1 mouse cellular context compared by ENCODE assay signal in the genomic region with DNA sequence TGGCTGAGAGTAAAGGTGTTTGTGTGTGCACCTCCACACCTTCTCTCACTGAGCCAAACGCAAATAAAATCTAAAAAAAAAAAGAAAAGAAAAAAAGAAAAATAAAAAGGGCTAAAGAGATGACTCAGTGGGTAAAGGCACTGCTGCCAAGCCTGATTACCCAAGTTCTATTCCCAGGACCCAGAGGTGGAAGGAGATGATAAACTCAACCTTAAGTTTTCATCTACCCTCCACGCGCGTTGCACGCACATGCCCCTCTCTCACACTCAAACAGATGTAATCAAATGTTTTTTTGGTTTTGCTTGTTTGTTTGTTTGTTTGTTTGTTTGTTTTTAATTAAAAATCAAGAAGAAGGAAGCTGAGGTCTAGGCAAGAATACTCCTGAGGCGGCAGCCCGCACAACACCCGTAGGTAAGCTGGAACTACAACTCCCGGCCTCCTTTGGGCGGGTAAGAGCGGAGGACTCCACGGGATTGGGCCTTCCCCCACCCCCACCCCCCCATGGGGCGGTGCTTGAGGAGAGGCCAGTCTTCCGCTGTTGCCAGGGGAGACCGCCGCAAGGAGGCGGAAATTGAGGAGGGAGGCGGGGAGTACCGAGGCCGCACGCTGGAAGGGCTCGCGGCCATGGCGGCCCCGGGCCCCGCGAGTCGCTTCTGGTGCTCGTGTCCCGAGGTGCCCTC.
A peak's percentile ranks its signal among the peaks of the same experiment; 100 is the strongest.
TF ChIP-seq lines count a peak whose summit lies in the region.

A gene (plus strand): TSS at position 502 of the 680 bp plus-strand sequence.

TF ChIP-seq in CH12.LX, 34 proteins besides CTCF, POLR2A, EP300 and RAD21 (continued from another document):
- TF ChIP-seq MXI1 (IDR thresholded peaks at IDR 0.05; ENCODE audit: low read depth, low read length) (peak; percentile 97), MYC (IDR thresholded peaks at IDR 0.05; ENCODE audit: low read depth, low read length) (no peak; the same call in 1 of the 2 replicates), NRF1 (IDR thresholded peaks at IDR 0.05; ENCODE audit: low read depth, low read length) (no peak), ZC3H11A (IDR thresholded peaks at IDR 0.05; ENCODE audit: low read depth, low read length) (no peak), IRF4 (IDR thresholded peaks at IDR 0.05; ENCODE audit: low read depth, low read length) (no peak), NELFE (IDR thresholded peaks at IDR 0.05; ENCODE audit: low read depth, low read length) (peak; percentile 94), ZNF384 (IDR thresholded peaks at IDR 0.05; ENCODE audit: low read depth, low read length) (no peak), JUND (conservative IDR thresholded peaks at IDR 0.05; ENCODE audit: low read depth, low read length) (no peak), SMC3 (IDR thresholded peaks at IDR 0.05; ENCODE audit: low read depth, low read length) (no peak), USF1 (IDR thresholded peaks at IDR 0.05; ENCODE audit: low read depth, low read length) (no peak), ETS1 (conservative IDR thresholded peaks at IDR 0.05; ENCODE audit: low read depth, low read length) (no peak), ZMIZ1 (IDR thresholded peaks at IDR 0.05; ENCODE audit: low read depth, low read length) (peak; percentile 90), RCOR1 (conservative IDR thresholded peaks at IDR 0.05; ENCODE audit: low read depth, low read length) (no peak), PAX5 (IDR thresholded peaks at IDR 0.05; ENCODE audit: low read length) (no peak), CHD1 (IDR thresholded peaks at IDR 0.05; ENCODE audit: low read depth, low read length) (no peak), E2F4 (IDR thresholded peaks at IDR 0.05; ENCODE audit: insufficient replicate concordance, low read depth, low read length) (no peak), USF2 (conservative IDR thresholded peaks at IDR 0.05; ENCODE audit: low read depth, low read length) (no peak), ZKSCAN1 (IDR thresholded peaks at IDR 0.05; ENCODE audit: borderline replicate concordance, low read depth, low read length) (no peak), BHLHE40 (IDR thresholded peaks at IDR 0.05; ENCODE audit: low read depth, low read length) (peak; percentile 19; the same call in 1 of the 2 replicates), HCFC1 (IDR thresholded peaks at IDR 0.05; ENCODE audit: low read depth, low read length) (peak; percentile 98), MAZ (IDR thresholded peaks at IDR 0.05; ENCODE audit: low read depth, low read length) (peak; percentile 90; the same call in 1 of the 2 replicates), SIN3A (IDR thresholded peaks at IDR 0.05; ENCODE audit: low read length) (peak; percentile 89)
